Mouse (Mus musculus): ENCODE measurements at regions not wholly inside any gene's neighbourhood (a gene's known extent, or its start where the extent isn't known, plus 50 kb on each side); places are given as distances from the start of the nearest gene placed in this dataset.

GRCm38 (mm10) chr4:69197577-69197976, 243.4 kb upstream of the Brinp1 start:
- no peak for DNase-seq (ENCODE audit: extremely low spot score in 1 of 2, low spot score in 2 of 2)
- intact Hi-C loops (cut with DNase I), result loop anchor here (5.0 to 10.0 kb wide), 2 partner anchors 243 to 555 kb away; partner anchors contain the start of gene Brinp1

- DNase-seq (ENCODE audit: extremely low spot score in 1 of 2, low spot score in 2 of 2), result no peak
- intact Hi-C loops (cut with DNase I), result loop anchor here (5.0 to 10.0 kb wide), 2 partner anchors 241 to 556 kb away; partner anchors contain the start of gene Brinp1
Measured at GRCm38 (mm10) chr4:69196094-69196493, 241.9 kb upstream of the Brinp1 start.

- DNase-seq (ENCODE audit: extremely low spot score in 1 of 2, low spot score in 2 of 2), result peak; percentile 75 to 79
- intact Hi-C loops (cut with DNase I), result loop anchor here (5.0 to 10.0 kb wide), 2 partner anchors 241 to 557 kb away; partner anchors contain the start of gene Brinp1
Measured at GRCm38 (mm10) chr4:69195645-69196044, 241.4 kb upstream of the Brinp1 start.
